Mouse (Mus musculus) T-cell, adult 2 months (primary cell): ENCODE measurements around the gene Dact3.

Experiments
- DNase-seq: peaks from one replicate; pipeline ENCODE4 v3.0.0; 2022; ENCODE audit warnings: low spot score

Gene Dact3

DNA sequence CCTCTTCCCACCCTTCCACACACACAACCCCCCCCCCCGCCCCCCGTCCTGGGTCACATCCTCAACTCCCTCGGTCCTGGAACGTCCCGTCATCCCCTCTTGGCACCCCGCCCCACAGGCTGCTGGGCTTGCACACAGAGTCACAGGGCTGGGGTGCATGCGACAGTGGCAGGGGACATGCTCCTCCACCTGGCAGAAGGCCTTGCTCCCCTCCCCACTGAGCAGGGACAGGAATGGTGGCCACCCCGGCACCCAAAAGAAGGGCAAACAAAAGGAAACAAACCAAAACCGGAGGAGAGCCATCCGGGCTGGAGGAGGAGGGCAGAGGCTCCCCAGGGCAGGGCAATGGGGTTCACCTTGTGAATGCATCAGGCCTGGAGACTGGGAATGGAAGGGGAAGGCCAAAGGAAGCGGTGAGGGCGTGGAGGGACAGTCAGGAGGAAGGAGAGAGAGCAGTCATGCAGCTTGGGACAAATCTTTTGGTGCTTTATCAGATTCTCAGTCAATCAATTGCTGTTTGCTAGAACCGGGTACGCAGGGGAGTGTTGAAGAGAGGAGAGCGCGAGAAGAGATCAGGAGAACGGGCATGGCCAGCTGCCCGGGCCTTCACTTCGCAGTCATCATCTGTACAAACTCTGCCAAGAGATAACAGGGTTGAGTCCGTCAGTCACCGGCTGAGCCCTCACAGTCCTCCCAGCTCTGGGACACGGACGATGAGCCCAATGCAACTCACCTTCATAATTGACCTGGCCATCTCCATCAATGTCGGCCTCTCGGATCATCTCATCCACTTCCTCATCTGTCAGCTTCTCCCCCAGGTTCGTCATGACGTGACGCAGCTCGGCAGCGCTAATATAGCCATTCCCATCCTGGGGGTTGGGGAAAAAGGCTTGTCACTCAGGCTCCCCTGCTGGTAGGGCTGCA lies 41.5 kb downstream of the Dact3 start:
- DNase-seq, result no peak

- no peak for DNase-seq
Measured at GRCm38 (mm10) chr7:16917447-16917846, 42.3 kb downstream of the Dact3 start.

- no peak for DNase-seq
Measured at GRCm38 (mm10) chr7:16918014-16918413, 42.9 kb downstream of the Dact3 start.

DNA sequence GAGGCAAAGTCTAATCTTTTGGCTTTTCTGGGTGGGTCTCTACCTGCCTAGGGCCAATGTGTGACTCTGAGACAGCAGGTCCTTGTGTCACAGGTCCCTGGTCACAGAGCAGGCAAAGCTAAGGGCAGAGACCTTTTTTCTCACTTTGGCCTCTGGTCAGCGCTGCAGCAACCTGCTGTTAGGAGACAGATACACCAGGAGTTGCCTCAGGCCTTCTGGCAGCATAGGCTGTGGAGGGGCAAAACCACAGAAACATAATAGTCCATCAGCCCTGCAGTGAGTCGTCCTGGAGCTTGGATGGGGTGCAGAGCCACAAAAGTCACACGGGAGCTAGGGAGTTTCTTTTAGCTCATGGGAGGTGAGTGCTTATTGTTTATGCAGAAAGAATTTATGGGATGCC lies 43.6 kb downstream of the Dact3 start:
- DNase-seq, result no peak

- DNase-seq, result no peak
Measured at GRCm38 (mm10) chr7:16919395-16920149, 44.5 kb downstream of the Dact3 start.

DNA sequence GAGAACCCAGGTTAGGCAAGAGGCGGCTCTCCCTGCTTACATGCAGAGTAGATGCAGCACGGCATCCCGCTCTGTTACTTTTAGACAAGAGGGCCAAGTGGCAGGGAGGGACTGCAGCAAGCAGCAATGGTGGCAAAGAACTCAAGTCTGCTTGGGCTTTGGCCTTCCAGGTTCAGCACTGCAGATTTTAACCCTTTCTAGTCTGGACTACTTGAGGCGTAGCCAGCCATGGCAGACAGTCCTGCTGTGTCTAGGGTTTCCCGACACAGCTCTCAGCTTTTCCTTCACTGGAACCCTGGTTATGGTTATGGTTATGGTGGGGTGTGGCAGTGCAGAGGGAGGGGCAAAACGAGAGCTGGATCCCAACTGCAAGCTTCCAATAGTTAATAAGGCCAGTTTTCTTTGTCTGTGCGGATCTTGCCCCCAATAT lies 45.0 kb downstream of the Dact3 start:
- no peak for DNase-seq

- no peak for DNase-seq
Measured at GRCm38 (mm10) chr7:16920818-16921791, 46.0 kb downstream of the Dact3 start.

DNA sequence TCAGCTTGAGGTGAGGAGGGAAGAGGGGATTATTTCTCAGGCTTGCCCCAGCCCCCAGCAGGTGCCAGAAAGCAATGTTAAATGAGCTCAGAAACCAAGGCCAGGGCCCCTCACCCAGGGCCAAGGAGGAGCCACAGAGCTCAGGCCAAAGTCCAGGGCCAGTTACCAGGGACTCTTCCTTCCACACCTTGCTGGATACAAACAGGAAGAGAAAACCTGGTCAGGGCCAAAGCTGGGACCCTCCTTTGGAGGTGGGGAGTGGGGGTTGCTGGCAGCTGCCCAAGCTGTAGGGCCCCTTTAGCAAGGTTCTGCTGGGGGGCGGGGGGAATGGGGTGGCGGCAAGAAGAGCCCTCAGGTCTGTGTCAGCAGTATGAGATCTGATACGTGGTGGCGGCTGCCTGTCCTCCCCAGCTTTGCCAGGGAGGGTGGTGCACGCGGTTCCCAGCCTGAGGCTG lies 46.8 kb downstream of the Dact3 start:
- no peak for DNase-seq

- DNase-seq, result no peak
Measured at GRCm38 (mm10) chr7:16922360-16922973, 47.4 kb downstream of the Dact3 start.

DNA sequence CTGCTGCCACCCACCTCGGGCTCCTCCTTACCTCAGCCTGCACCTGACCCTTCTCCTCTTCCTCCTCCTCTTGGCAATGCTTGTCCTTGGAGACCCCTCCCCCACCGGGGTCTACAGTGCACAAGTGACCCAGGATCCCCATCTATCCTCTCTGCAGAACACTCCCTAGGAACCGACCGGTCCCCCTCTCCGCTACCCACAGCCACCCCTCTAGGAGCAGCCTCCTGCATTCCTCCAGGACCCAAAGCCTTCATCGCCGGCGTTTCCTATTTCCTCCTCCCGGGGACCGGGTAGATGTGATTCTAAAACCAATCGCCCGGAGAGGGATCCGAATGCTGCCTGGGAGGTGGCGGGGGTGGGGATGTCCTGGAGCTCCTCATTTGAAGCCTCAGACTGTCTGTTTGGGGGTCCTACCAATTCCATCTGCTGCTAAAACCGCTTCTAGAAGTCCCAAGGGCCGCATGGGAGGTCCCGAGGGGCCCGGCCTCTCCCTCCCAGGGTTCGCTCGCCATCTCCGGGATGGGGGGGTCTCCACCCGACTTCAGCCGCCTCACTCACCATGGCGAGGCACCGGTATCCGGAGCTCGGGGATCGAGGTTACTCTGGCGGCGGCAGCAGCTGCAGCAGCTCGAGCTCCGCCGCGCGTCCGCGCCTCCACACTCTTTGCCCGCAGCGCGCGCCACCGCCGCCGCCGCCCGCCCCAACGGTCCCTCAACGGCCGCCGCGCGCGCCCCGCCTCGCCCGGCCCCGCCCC lies 48.3 kb downstream of the Dact3 start:
- no peak for DNase-seq

DNA sequence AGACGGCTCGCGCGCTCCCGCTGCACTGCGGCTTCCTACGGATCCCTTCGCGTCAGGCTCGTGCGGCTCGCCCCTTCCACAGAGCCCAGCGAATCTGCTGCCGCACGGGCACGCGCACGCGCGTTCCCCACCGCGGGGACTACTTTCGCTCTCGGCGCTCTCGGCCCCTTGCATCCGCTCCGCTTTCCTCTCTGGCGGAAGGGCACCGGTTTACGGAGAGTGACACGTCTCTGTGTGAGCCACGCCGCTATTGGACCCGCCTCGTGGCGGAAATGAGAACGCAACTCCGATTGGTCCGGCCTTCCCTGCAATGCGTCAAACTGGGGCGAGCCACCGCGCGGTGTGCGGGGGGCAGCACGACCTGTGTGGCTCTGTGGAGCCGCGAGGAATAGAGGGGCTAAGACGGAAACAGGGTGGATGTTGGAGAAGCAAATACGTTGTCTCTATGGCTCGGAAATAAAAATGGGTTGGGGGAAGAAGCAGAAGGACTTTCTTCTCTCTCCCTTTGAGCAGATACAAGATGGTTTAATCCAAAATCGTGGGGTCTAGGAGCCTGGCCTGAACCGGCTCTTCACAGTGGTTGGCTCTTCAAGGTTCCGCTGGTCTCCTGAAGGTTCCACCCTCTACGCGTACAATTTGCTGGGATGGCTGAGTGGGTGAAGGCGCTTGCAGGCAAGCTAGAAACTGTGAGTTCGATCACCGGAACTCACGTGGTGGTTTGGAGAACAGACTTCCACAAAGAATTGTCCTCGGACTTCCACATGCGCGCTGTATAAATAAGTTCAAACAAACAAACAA lies 49.1 kb downstream of the Dact3 start, which contains the start of gene Calm3:
Gene Calm3 (minus strand): TSS at position 78 of the 798 bp plus-strand sequence.
- DNase-seq, result peak; percentile 99

- no peak for DNase-seq
Measured at GRCm38 (mm10) chr7:16928341-16928740, 53.2 kb downstream of the Dact3 start.

DNA sequence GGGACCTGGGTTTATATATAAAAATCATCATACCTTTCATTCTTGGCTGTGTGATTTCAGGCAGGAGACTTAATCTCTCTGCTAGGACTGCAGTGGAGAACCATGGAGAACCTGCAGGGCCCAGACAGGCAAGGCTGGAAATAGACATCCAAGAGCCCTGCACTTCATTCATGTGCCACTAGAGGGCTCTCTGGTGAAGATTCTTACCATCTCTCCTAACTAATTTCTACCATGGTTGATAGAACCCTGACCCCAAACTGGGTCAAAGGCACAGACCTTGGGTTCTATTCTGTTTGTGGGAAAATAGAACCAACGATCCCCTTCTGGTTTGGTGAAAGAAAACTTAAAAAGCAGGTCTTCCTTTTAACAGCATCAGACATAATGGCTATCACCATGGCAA lies 55.7 kb downstream of the Dact3 start:
- DNase-seq, result peak; percentile 60

GRCm38 (mm10) chr7:16931968-16932627 lies 57.0 kb downstream of the Dact3 start:
- peak; percentile 77 for DNase-seq

DNA sequence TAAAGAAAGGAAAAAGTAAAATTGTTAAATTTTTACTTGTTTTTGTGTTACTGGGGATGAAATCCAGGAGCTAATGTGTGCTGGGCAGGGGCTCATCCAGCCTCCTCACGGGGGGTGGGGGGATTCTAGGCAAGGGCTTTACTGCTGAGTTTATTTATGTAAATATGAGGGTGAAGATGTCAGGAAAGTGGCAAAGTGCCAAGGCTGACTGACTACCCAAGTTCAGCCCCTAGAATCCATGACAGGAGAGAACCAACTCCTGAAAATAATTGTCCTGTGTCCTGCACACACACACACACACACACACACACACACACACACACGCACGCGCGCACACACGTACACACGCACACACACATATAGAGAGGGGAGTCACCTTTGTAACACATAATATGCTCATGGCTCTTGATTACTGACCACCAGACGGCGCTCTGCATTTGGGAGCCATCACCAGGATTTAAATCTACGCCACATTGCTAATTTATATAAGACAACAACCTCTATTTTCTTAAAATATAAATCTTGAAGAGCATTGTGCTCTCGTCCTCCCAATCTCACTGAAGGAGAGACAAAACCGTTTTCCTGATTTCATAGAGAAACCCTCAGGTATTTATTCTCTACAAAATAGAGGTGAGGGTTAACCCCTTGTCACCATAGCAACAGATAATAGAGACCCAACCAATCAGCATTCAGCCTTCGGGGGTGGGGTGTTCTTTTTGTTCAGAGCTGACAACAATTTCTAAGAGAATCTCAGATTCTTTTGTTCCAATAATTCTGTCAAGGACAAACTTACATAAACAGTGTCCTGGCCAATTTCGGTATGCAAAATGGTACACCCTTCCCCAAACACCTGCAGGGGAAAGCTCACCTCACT lies 57.8 kb downstream of the Dact3 start:
- DNase-seq, result peak; percentile 55
